Mouse (Mus musculus): ENCODE measurements at regions not wholly inside any gene's neighbourhood (a gene's known extent, or its start where the extent isn't known, plus 50 kb on each side); places are given as distances from the start of the nearest gene placed in this dataset.

- no peak for TF ChIP-seq CTCF (IDR thresholded peaks at IDR 0.05; ENCODE audit: insufficient read depth, low read depth, low read length)
- TF ChIP-seq POLR2A (IDR thresholded peaks at IDR 0.05; ENCODE audit: insufficient read depth, low read depth, low read length): no peak
Observed at GRCm38 (mm10) chr17:79243426-79243825, 111.5 kb downstream of the Cdc42ep3 start.

Data from olfactory bulb, adult 2 months (tissue).